Mouse (Mus musculus): ENCODE results near the gene Foxj2.

- TF ChIP-seq CTCF (IDR thresholded peaks at IDR 0.05; ENCODE audit: low read depth) (peak; percentile 24; the same call in 1 of the 2 replicates), EP300 (IDR thresholded peaks at IDR 0.05; ENCODE audit: low read depth) (no peak)
Observed at GRCm38 (mm10) chr6:122828086-122828485, 8.4 kb downstream of the Foxj2 start.
